Mouse (Mus musculus): Measurements from ENCODE around the gene Matk. TPM values are rescaled to one million over a fixed set of nuclear protein-coding genes. Genes with fewer than 3 reads are reported as not detected.

Gene Matk
- polyA plus RNA-seq, 1 experiment from 2014 or later, result 2.6 TPM

GRCm38 (mm10) chr10:81233226-81233585 lies 19.5 kb upstream of the Matk start:
- Histone ChIP-seq H3K27ac (replicated peaks; ENCODE audit: low read depth, low read length) (no peak overlapping the region; the same call in 1 of the 2 replicates), H3K4me1 (ENCODE audit: control insufficient read depth, insufficient read depth, low read length) (peaks cover 3% of the 10 kb centered on the region), H3K4me3 (ENCODE audit: low read depth, low read length) (peak overlapping the region; percentile 70), H3K27me3 (ENCODE audit: control insufficient read depth, insufficient read depth, low read length) (peaks cover 21% of the 10 kb centered on the region), H3K9ac (replicated peaks; ENCODE audit: low read length) (peak overlapping the region; percentile 65), H3K36me3 (replicated peaks; ENCODE audit: control insufficient read depth, insufficient read depth, low read depth, low read length) (no peaks in the 10 kb centered on the region), H3K4me2 (ENCODE audit: low read depth, low read length) (peak overlapping the region; percentile 79), H3K9me3 (replicated peaks; ENCODE audit: control insufficient read depth, low read length) (no peaks in the 10 kb centered on the region)
- DNase-seq (ENCODE audit: low spot score), result no peak
- peak; percentile 47 for ATAC-seq (replicated peaks; ENCODE audit: insufficient number of reproducible peaks, low FRiP score, low TSS enrichment, low read depth)
- WGBS, result 2% methylated on average over 26 of the region's 28 CpGs

GRCm38 (mm10) chr10:81234206-81234605 lies 18.5 kb upstream of the Matk start:
- no peak for DNase-seq (ENCODE audit: low spot score)
- Histone ChIP-seq H3K4me1 (ENCODE audit: control insufficient read depth, insufficient read depth, low read length) (peaks cover 3% of the 10 kb centered on the region), H3K4me2 (ENCODE audit: low read depth, low read length) (no peak overlapping the region), H3K4me3 (ENCODE audit: low read depth, low read length) (no peak overlapping the region), H3K27ac (replicated peaks; ENCODE audit: low read depth, low read length) (no peak overlapping the region), H3K9ac (replicated peaks; ENCODE audit: low read length) (no peak overlapping the region), H3K27me3 (ENCODE audit: control insufficient read depth, insufficient read depth, low read length) (peaks cover 19% of the 10 kb centered on the region), H3K9me3 (replicated peaks; ENCODE audit: control insufficient read depth, low read length) (no peaks in the 10 kb centered on the region), H3K36me3 (replicated peaks; ENCODE audit: control insufficient read depth, insufficient read depth, low read depth, low read length) (no peaks in the 10 kb centered on the region)
- 81% methylated on average over 6 of the region's 6 CpGs for WGBS
- no peak for ATAC-seq (replicated peaks; ENCODE audit: insufficient number of reproducible peaks, low FRiP score, low TSS enrichment, low read depth)

- 83% methylated on average over 12 of the region's 12 CpGs for WGBS
- no peak overlapping the region for H3K27ac ChIP-seq (replicated peaks; ENCODE audit: low read depth, low read length)
- DNase-seq (ENCODE audit: low spot score) (no peak), ATAC-seq (replicated peaks; ENCODE audit: insufficient number of reproducible peaks, low FRiP score, low TSS enrichment, low read depth) (no peak)
- peaks cover 8% of the 10 kb centered on the region for H3K4me1 ChIP-seq (ENCODE audit: control insufficient read depth, insufficient read depth, low read length)
- H3K9ac ChIP-seq (replicated peaks; ENCODE audit: low read length), result no peak overlapping the region
- peaks cover 15% of the 10 kb centered on the region for H3K27me3 ChIP-seq (ENCODE audit: control insufficient read depth, insufficient read depth, low read length)
- no peak overlapping the region for H3K4me2 ChIP-seq (ENCODE audit: low read depth, low read length)
- no peaks in the 10 kb centered on the region for H3K9me3 ChIP-seq (replicated peaks; ENCODE audit: control insufficient read depth, low read length)
- H3K36me3 ChIP-seq (replicated peaks; ENCODE audit: control insufficient read depth, insufficient read depth, low read depth, low read length), result no peaks in the 10 kb centered on the region
- no peak overlapping the region for H3K4me3 ChIP-seq (ENCODE audit: low read depth, low read length)
These were observed 16.1 kb upstream of the Matk start for GRCm38 (mm10) chr10:81236471-81237268.

- WGBS, result 67% methylated on average over 2 of the region's 2 CpGs
These were observed 14.1 kb upstream of the Matk start for GRCm38 (mm10) chr10:81238618-81239017.

GRCm38 (mm10) chr10:81240876-81241275 lies 11.9 kb upstream of the Matk start:
- no peak overlapping the region for H3K4me3 ChIP-seq (ENCODE audit: low read depth, low read length)
- H3K27ac ChIP-seq (replicated peaks; ENCODE audit: low read depth, low read length), result no peak overlapping the region
- ATAC-seq (replicated peaks; ENCODE audit: insufficient number of reproducible peaks, low FRiP score, low TSS enrichment, low read depth), result no peak
- peaks cover 5% of the 10 kb centered on the region; the same call in 1 of the 2 replicates for H3K4me1 ChIP-seq (ENCODE audit: control insufficient read depth, insufficient read depth, low read length)
- peaks cover 13% of the 10 kb centered on the region for H3K27me3 ChIP-seq (ENCODE audit: control insufficient read depth, insufficient read depth, low read length)
- 22% methylated on average over 13 of the region's 13 CpGs for WGBS
- no peaks in the 10 kb centered on the region for H3K36me3 ChIP-seq (replicated peaks; ENCODE audit: control insufficient read depth, insufficient read depth, low read depth, low read length)
- no peaks in the 10 kb centered on the region for H3K9me3 ChIP-seq (replicated peaks; ENCODE audit: control insufficient read depth, low read length)
- peak; percentile 77 for DNase-seq (ENCODE audit: low spot score)
- no peak overlapping the region for H3K4me2 ChIP-seq (ENCODE audit: low read depth, low read length)
- H3K9ac ChIP-seq (replicated peaks; ENCODE audit: low read length), result no peak overlapping the region

More at GRCm38 (mm10) chr10:81238618-81239017, 14.1 kb upstream of the Matk start:
- no peak for DNase-seq (ENCODE audit: low spot score)
- ATAC-seq (replicated peaks; ENCODE audit: insufficient number of reproducible peaks, low FRiP score, low TSS enrichment, low read depth), result no peak
- Histone ChIP-seq H3K27ac (replicated peaks; ENCODE audit: low read depth, low read length) (no peak overlapping the region), H3K36me3 (replicated peaks; ENCODE audit: control insufficient read depth, insufficient read depth, low read depth, low read length) (no peaks in the 10 kb centered on the region), H3K27me3 (ENCODE audit: control insufficient read depth, insufficient read depth, low read length) (peaks cover 13% of the 10 kb centered on the region), H3K4me3 (ENCODE audit: low read depth, low read length) (no peak overlapping the region), H3K4me2 (ENCODE audit: low read depth, low read length) (no peak overlapping the region), H3K9me3 (replicated peaks; ENCODE audit: control insufficient read depth, low read length) (no peaks in the 10 kb centered on the region), H3K4me1 (ENCODE audit: control insufficient read depth, insufficient read depth, low read length) (peaks cover 7% of the 10 kb centered on the region), H3K9ac (replicated peaks; ENCODE audit: low read length) (no peak overlapping the region)

- Histone ChIP-seq H3K9me3 (replicated peaks; ENCODE audit: control insufficient read depth, low read length) (no peaks in the 10 kb centered on the region), H3K27me3 (ENCODE audit: control insufficient read depth, insufficient read depth, low read length) (peaks cover 13% of the 10 kb centered on the region), H3K9ac (replicated peaks; ENCODE audit: low read length) (no peak overlapping the region), H3K4me2 (ENCODE audit: low read depth, low read length) (no peak overlapping the region), H3K27ac (replicated peaks; ENCODE audit: low read depth, low read length) (no peak overlapping the region), H3K4me1 (ENCODE audit: control insufficient read depth, insufficient read depth, low read length) (peaks cover 5% of the 10 kb centered on the region; the same call in 1 of the 2 replicates), H3K4me3 (ENCODE audit: low read depth, low read length) (no peak overlapping the region), H3K36me3 (replicated peaks; ENCODE audit: control insufficient read depth, insufficient read depth, low read depth, low read length) (no peaks in the 10 kb centered on the region)
- WGBS, result 89% methylated on average over 16 of the region's 16 CpGs
- no peak for ATAC-seq (replicated peaks; ENCODE audit: insufficient number of reproducible peaks, low FRiP score, low TSS enrichment, low read depth)
- no peak for DNase-seq (ENCODE audit: low spot score)
These were observed 10.7 kb upstream of the Matk start for GRCm38 (mm10) chr10:81242021-81242420.

- no peak overlapping the region for H3K4me3 ChIP-seq (ENCODE audit: low read depth, low read length)
- no peaks in the 10 kb centered on the region for H3K36me3 ChIP-seq (replicated peaks; ENCODE audit: control insufficient read depth, insufficient read depth, low read depth, low read length)
- peaks cover 5% of the 10 kb centered on the region; the same call in 1 of the 2 replicates for H3K4me1 ChIP-seq (ENCODE audit: control insufficient read depth, insufficient read depth, low read length)
- H3K9me3 ChIP-seq (replicated peaks; ENCODE audit: control insufficient read depth, low read length), result no peaks in the 10 kb centered on the region
- 69% methylated on average over 4 of the region's 4 CpGs for WGBS
- no peak overlapping the region for H3K4me2 ChIP-seq (ENCODE audit: low read depth, low read length)
- no peak for DNase-seq (ENCODE audit: low spot score)
- H3K27me3 ChIP-seq (ENCODE audit: control insufficient read depth, insufficient read depth, low read length), result peaks cover 13% of the 10 kb centered on the region
- no peak overlapping the region for H3K27ac ChIP-seq (replicated peaks; ENCODE audit: low read depth, low read length)
- H3K9ac ChIP-seq (replicated peaks; ENCODE audit: low read length), result no peak overlapping the region
- ATAC-seq (replicated peaks; ENCODE audit: insufficient number of reproducible peaks, low FRiP score, low TSS enrichment, low read depth), result no peak
These were observed 8.6 kb upstream of the Matk start for GRCm38 (mm10) chr10:81244146-81244545.

GRCm38 (mm10) chr10:81244595-81244994 lies 8.1 kb upstream of the Matk start:
- no peak overlapping the region for H3K9ac ChIP-seq (replicated peaks; ENCODE audit: low read length)
- DNase-seq (ENCODE audit: low spot score) (peak; percentile 78), ATAC-seq (replicated peaks; ENCODE audit: insufficient number of reproducible peaks, low FRiP score, low TSS enrichment, low read depth) (0 out of 2 replicates have a peak, but pooled peaks have one; percentile 43)
- 8% methylated on average over 17 of the region's 17 CpGs for WGBS
- H3K27ac ChIP-seq (replicated peaks; ENCODE audit: low read depth, low read length), result no peak overlapping the region
- H3K27me3 ChIP-seq (ENCODE audit: control insufficient read depth, insufficient read depth, low read length), result peaks cover 10% of the 10 kb centered on the region
- no peaks in the 10 kb centered on the region for H3K36me3 ChIP-seq (replicated peaks; ENCODE audit: control insufficient read depth, insufficient read depth, low read depth, low read length)
- no peak overlapping the region for H3K4me3 ChIP-seq (ENCODE audit: low read depth, low read length)
- H3K4me2 ChIP-seq (ENCODE audit: low read depth, low read length), result no peak overlapping the region
- H3K9me3 ChIP-seq (replicated peaks; ENCODE audit: control insufficient read depth, low read length), result no peaks in the 10 kb centered on the region
- H3K4me1 ChIP-seq (ENCODE audit: control insufficient read depth, insufficient read depth, low read length), result peaks cover 5% of the 10 kb centered on the region; the same call in 1 of the 2 replicates

Data from embryonic facial prominence, embryonic 11.5 days (tissue).